Mouse (Mus musculus) ES-E14 (cell line): ENCODE data around the gene Pigt. TPM values are rescaled to one million over a fixed set of nuclear protein-coding genes. Genes with fewer than 3 reads are reported as not detected.

Source experiments
- DNase-seq: peaks from one replicate; pipeline ENCODE4 v3.0.0-alpha.2; 2013; ENCODE audit warnings: low read depth, low spot score
- H3K27ac ChIP-seq: 2 replicates; pipeline ENCODE4 v1.5.1; 2012; ENCODE audit warnings: low read depth, mild to moderate bottlenecking, low read length, moderate library complexity, mixed read lengths; ENCODE audit not compliant: poor library complexity, insufficient read depth, severe bottlenecking
- H3K36me3 ChIP-seq: 2 replicates; pipeline ENCODE4 v1.6.1; 2012; ENCODE audit warnings: mild to moderate bottlenecking, low read length, moderate library complexity, mixed read lengths; ENCODE audit not compliant: control insufficient read depth, poor library complexity, insufficient read depth, severe bottlenecking
- H3K4me1 ChIP-seq, 2 experiments: fragments of 150-350 bp in 1 of 2; sonication (generic) in 1 of 2; 2 replicates each; pipeline ENCODE4 v1.6.1; 2012; ENCODE audit warnings: low read length in 2 of 2, mild to moderate bottlenecking in 1 of 2, mixed read lengths in 1 of 2; ENCODE audit not compliant: control insufficient read depth in 2 of 2, insufficient read depth in 2 of 2, poor library complexity in 1 of 2
- H3K4me3 ChIP-seq, 2 experiments: fragments of 150-350 bp in 1 of 2; sonication (generic) in 1 of 2; 2 replicates each; pipeline ENCODE4 v1.5.1; 2012; ENCODE audit warnings: low read length in 2 of 2, low read depth in 1 of 2, mild to moderate bottlenecking in 1 of 2, mixed read lengths in 1 of 2; ENCODE audit not compliant: insufficient read depth in 1 of 2, poor library complexity in 1 of 2, severe bottlenecking in 1 of 2
- H3K9ac ChIP-seq: 2 replicates; pipeline ENCODE4 v1.6.1; 2012; ENCODE audit warnings: low read depth, mild to moderate bottlenecking, low read length, mixed read lengths; ENCODE audit not compliant: poor library complexity, insufficient read depth, severe bottlenecking
- H3K9me3 ChIP-seq: fragments of 150-350 bp; sonication (generic); 2 replicates; pipeline ENCODE4 v1.6.1; 2012; ENCODE audit warnings: low read depth, mild to moderate bottlenecking, low read length; ENCODE audit not compliant: control insufficient read depth, insufficient read depth
- CHD2 ChIP-seq: IDR thresholded peaks from 2 replicates; pipeline ENCODE4 v1.6.1; 2014; ENCODE audit warnings: mild to moderate bottlenecking, low read depth, low read length, inconsistent platforms
- HCFC1 ChIP-seq: IDR thresholded peaks from 2 replicates; pipeline ENCODE4 v1.6.1; 2012; ENCODE audit warnings: low read length, inconsistent platforms, borderline replicate concordance; ENCODE audit not compliant: insufficient read depth
- MAFK ChIP-seq: IDR thresholded peaks from 2 replicates; pipeline ENCODE4 v1.6.1; 2014; ENCODE audit warnings: mild to moderate bottlenecking, low read depth, low read length, inconsistent platforms; ENCODE audit not compliant: insufficient read depth
- ZC3H11A ChIP-seq: IDR thresholded peaks from 2 replicates; pipeline ENCODE4 v1.6.1; 2012; ENCODE audit warnings: low read depth, mild to moderate bottlenecking, inconsistent platforms, low read length, borderline replicate concordance
- ZNF384 ChIP-seq: IDR thresholded peaks from 2 replicates; pipeline ENCODE4 v1.6.1; 2012; ENCODE audit warnings: low read depth, low read length, inconsistent platforms
- in situ Hi-C, 2 experiments: fragments of 600-800 bp; cut with MboI; formaldehyde crosslinking; loops; one replicate each; pipeline ENCODE4 v1.15.1; 2025; ENCODE audit warnings: low sequenced_read_pairs in 2 of 2, inconsistent platforms in 1 of 2; ENCODE audit not compliant: unreplicated experiment in 2 of 2
- total RNA-seq: library from RNA; depleted of rRNA; stranded (reverse); fragments of 300-350 nt; gene quantifications from 2 replicates; pipeline ENCODE4 v1.2.3, GENCODE M21; 2012

Pigt gene
- total RNA-seq, 1 experiment: 57.2 TPM

DNA sequence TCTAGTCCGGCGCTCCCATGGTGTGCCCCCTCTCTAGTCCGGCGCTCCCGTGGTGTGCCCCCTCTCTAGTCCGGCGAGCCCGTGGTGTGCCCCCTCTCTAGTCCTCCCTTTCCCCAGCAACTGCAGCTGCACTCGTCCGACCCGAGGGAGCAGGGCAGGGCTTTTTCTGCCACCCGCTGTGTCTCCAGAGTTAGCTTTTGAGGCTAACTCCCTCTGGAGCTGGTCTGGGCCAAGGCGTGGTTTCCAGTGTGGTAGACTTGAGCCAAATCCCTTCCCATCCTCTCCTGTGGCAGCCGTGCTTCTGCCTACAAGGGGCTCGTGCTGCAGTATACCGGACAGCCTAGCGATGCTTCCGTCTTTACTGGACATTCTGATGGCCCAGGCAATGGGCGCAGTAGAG is 10.5 kb downstream of the Pigt start:
- no peak for DNase-seq
- peak overlapping the region in 1 of 2 experiments; percentile 22; a peak in 1 of 4 replicates for H3K4me3 ChIP-seq
- H3K4me1 ChIP-seq: peaks cover 3 to 23% of the 10 kb centered on the region in 2 experiments; a peak in 3 of 4 replicates
- H3K9me3 ChIP-seq: no peaks in the 10 kb centered on the region
- in situ Hi-C loops: no loop called here
- H3K9ac ChIP-seq: no peak overlapping the region
- no peak overlapping the region; the same call in 1 of the 2 replicates for H3K27ac ChIP-seq
- TF ChIP-seq MAFK (no peak), ZNF384 (no peak), ZC3H11A (no peak), CHD2 (no peak), HCFC1 (no peak)
- H3K36me3 ChIP-seq: peaks cover 8% of the 10 kb centered on the region

DNA sequence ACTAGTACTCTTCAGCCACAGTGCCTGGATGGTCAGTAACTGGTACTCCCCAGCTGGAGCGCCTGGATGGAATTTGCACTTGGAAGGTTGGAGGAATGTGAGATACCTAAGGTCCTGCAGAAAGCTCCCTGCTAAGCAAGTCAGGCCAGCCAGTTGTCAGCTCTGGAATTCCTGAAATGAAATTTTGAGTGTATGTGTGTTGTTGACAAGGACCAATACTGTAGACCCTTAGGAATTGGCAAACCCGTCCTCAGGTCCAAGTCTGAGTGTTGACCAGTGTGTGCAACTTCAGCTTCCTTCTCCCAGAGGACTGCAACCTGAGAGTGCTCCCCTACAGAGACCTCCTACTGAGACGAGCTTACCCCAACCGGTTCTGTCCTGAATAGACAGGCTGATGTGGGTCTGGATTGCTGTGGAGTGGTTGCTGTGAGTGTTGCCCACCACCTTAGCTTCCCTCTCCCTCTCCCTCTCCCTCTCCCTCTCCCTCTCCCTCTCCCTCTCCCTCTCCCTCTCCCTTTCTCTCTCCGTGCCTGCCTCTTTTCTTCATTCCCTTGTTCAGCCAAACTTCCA is 13.4 kb downstream of the Pigt start:
- Histone ChIP-seq H3K4me3 (no peak overlapping the region), H3K27ac (no peak overlapping the region; the same call in 1 of the 2 replicates), H3K9me3 (no peaks in the 10 kb centered on the region), H3K4me1 (peaks cover 3 to 29% of the 10 kb centered on the region in 2 experiments; a peak in 3 of 4 replicates), H3K36me3 (peaks cover 5% of the 10 kb centered on the region), H3K9ac (no peak overlapping the region)
- no peak for TF ChIP-seq HCFC1
- no peak for TF ChIP-seq ZNF384
- no peak for TF ChIP-seq MAFK
- no peak for TF ChIP-seq ZC3H11A
- in situ Hi-C loops: no loop called here
- no peak for DNase-seq

DNA sequence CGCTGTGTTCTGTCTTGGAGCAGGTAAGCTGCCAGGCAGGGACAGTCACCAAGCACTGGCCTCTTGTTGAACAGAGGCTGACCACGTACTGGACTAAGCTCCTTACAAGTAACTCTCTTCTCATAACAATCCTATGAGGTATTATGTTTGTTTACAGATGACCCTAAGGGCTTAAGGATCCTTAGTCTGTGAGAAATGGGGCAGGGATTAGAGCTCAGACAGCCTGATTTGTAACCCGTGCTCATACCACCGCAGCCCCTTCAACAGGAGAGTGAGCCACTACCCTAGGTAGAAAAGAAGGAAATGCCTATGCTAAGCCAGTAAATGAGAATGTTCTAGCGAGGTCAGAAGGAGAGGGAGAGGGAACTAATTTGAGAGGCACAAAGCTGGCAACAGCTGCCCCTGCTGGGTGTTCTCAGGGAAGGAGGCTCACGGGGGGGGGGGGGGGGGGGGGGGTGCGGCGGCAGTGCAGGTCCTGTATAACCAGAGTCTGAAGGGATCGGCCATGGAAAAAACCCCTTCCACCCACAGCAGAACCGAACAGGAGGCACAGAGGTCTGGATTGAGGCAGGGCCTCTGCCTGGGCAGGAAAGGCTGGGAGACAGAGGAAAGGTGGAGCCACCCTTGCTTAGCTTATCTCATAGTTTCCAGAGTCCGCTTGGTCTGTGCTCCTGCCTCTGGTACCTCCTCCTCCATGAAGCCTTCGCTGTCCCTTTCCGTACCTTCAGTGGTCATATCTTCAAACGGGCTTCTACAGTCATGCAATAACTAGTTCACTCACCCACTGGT is 15.0 kb downstream of the Pigt start:
- no peak overlapping the region for H3K27ac ChIP-seq

DNA sequence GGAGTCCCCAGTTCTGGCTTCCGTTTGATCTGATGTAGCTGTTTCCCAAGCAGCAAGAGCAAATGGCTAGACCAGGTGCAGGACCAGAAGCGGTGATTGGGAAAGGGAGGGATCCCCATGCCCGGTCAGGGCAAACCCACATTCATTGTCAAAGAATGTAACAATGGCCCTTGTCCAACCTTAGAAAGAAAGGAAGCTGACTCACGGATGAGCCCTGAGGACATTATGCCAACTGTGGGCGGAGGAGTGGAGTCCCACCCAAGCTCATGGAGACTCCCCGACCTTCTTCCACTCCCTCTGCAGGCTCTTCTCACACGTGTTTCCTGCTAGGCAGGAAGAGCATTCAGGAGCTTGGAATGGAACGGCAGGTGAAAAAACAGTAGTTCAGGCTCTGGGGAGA is 16.1 kb downstream of the Pigt start:
- no peak overlapping the region for H3K9ac ChIP-seq
- in situ Hi-C loops: no loop called here
- no peak for DNase-seq
- H3K4me1 ChIP-seq: peaks cover 0 to 18% of the 10 kb centered on the region in 2 experiments; a peak in 1 of 4 replicates
- H3K4me3 ChIP-seq: no peak overlapping the region
- H3K9me3 ChIP-seq: no peaks in the 10 kb centered on the region
- TF ChIP-seq HCFC1: no peak
- TF ChIP-seq ZNF384: no peak
- no peak for TF ChIP-seq CHD2
- no peak for TF ChIP-seq MAFK
- peaks cover 5% of the 10 kb centered on the region for H3K36me3 ChIP-seq
- no peak overlapping the region for H3K27ac ChIP-seq

More for the DNA sequence above, 15.0 kb downstream of the Pigt start:
- Histone ChIP-seq H3K9me3 (no peaks in the 10 kb centered on the region), H3K4me1 (peaks cover 0 to 23% of the 10 kb centered on the region in 2 experiments; a peak in 2 of 4 replicates), H3K9ac (no peak overlapping the region), H3K4me3 (no peak overlapping the region), H3K36me3 (peaks cover 5% of the 10 kb centered on the region)
- TF ChIP-seq CHD2 (no peak), MAFK (no peak)
- no peak for DNase-seq
- in situ Hi-C loops: no loop called here
